Mouse (Mus musculus): ENCODE measurements at regions not wholly inside any gene's neighbourhood (a gene's known extent, or its start where the extent isn't known, plus 50 kb on each side); places are given as distances from the start of the nearest gene placed in this dataset.

- DNase-seq, result no peak
Measured at GRCm38 (mm10) chr8:26697579-26698084, 279.5 kb upstream of the Zfp703 start.

GRCm38 (mm10) chr8:26698580-26698979 lies 278.5 kb upstream of the Zfp703 start:
- peak; percentile 44 for DNase-seq

GRCm38 (mm10) chr8:26706048-26706767 lies 270.9 kb upstream of the Zfp703 start:
- no peak for DNase-seq

- DNase-seq, result no peak
Measured at GRCm38 (mm10) chr8:26706768-26707156, 270.4 kb upstream of the Zfp703 start.

- no peak for DNase-seq
Measured at GRCm38 (mm10) chr8:26713836-26714235, 263.3 kb upstream of the Zfp703 start.

GRCm38 (mm10) chr8:26714714-26715113 lies 262.4 kb upstream of the Zfp703 start:
- DNase-seq, result no peak

GRCm38 (mm10) chr8:26718409-26719355 lies 258.4 kb upstream of the Zfp703 start:
- no peak for DNase-seq

GRCm38 (mm10) chr8:26722766-26723165 lies 254.4 kb upstream of the Zfp703 start:
- no peak for DNase-seq

- no peak for DNase-seq
Measured at GRCm38 (mm10) chr8:26724628-26725027, 252.5 kb upstream of the Zfp703 start.

- no peak for DNase-seq
Measured at GRCm38 (mm10) chr8:26725521-26725920, 251.6 kb upstream of the Zfp703 start.

GRCm38 (mm10) chr8:26729351-26729750 lies 247.8 kb upstream of the Zfp703 start:
- no peak for DNase-seq

GRCm38 (mm10) chr8:26731111-26731510 lies 246.0 kb upstream of the Zfp703 start:
- no peak for DNase-seq

GRCm38 (mm10) chr8:26744424-26744823 lies 232.7 kb upstream of the Zfp703 start:
- no peak for DNase-seq

- no peak for DNase-seq
Measured at GRCm38 (mm10) chr8:26746811-26747210, 230.3 kb upstream of the Zfp703 start.

- DNase-seq, result no peak
Measured at GRCm38 (mm10) chr8:26747241-26747972, 229.7 kb upstream of the Zfp703 start.

- DNase-seq, result no peak
Measured at GRCm38 (mm10) chr8:26748161-26748971, 228.8 kb upstream of the Zfp703 start.

- DNase-seq, result no peak
Measured at GRCm38 (mm10) chr8:26748972-26749291, 228.2 kb upstream of the Zfp703 start.

- DNase-seq, result no peak
Measured at GRCm38 (mm10) chr8:26750120-26750519, 227.0 kb upstream of the Zfp703 start.

- no peak for DNase-seq
Measured at GRCm38 (mm10) chr8:26751651-26752050, 225.5 kb upstream of the Zfp703 start.

- no peak for DNase-seq
Measured at GRCm38 (mm10) chr8:26756452-26756851, 220.7 kb upstream of the Zfp703 start.

- DNase-seq, result no peak
Measured at GRCm38 (mm10) chr8:26760726-26761125, 216.4 kb upstream of the Zfp703 start.

Measured in thymus, postnatal 14 days (tissue).